Comparison of ENCODE assay signal across 24 mouse cellular contexts in the genomic region with DNA sequence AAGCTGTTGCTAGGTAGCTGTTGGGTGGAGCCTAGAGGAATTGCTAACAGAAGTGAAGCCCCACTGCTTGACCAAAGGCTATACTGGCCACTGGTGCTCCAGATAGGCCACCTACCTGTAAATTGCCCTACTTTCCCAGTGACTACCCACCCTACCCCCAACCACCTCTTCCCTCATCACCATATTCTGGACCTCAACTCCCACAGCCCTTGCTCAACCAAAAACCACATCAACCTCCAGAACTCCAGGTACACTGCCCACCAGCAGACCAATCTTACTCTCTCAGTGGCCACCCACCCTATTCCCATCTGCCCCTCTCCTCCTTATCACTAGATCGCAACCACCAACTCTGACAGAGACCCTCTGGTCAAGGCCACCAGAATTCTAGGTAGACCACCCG.
DNase-seq lines count a peak whose midpoint lies in the region; ATAC-seq and TF ChIP-seq lines count a peak whose summit lies in the region.
"Had no signal": no experiment of that assay in that cellular context is flagged by ENCODE, and none has a peak within 500 bp of the region (broad histone marks: within the 10 kb centered on the region; RNA-seq: fewer than 3 reads in every experiment).

No protein-coding gene starts in this region.

- no peaks in the 10 kb centered on the region for H3K4me1 ChIP-seq in heart, adult 2 months (ENCODE audit: control insufficient read depth, insufficient read depth, low read length)
- no peaks in the 10 kb centered on the region for H3K4me1 ChIP-seq in heart, embryonic 12.5 days (replicated peaks)
- H3K4me1 ChIP-seq: embryonic facial prominence, embryonic 12.5 days; forebrain, embryonic 13.5 days had no signal

- peak; percentile 71 for DNase-seq in heart, adult 11 months
- DNase-seq in heart, adult 2 months: no peak
- no peak for DNase-seq in heart, adult 9 months (ENCODE audit: low spot score in 2 of 2)
- peak; percentile 20 for DNase-seq in testis, postnatal 10 days (ENCODE audit: low spot score)
- DNase-seq in testis, postnatal 14 days (ENCODE audit: low spot score): no peak
- DNase-seq: adrenal gland, adult 8-10 months; adrenal gland, postnatal 14 days; adrenal gland, postnatal 36 days; B cell, adult 2 months; cerebellum, adult 11-12 months; cerebellum, adult 2 months; cerebellum, adult 9-10 months; cerebellum, postnatal 10 days; cerebellum, postnatal 25 days had no signal

- H3K36me3 ChIP-seq in heart, adult 2 months (ENCODE audit: control insufficient read depth, insufficient read depth, low read length): no peaks in the 10 kb centered on the region
- no peaks in the 10 kb centered on the region for H3K36me3 ChIP-seq in heart, embryonic 12.5 days
- H3K36me3 ChIP-seq: embryonic facial prominence, embryonic 10.5 days; embryonic facial prominence, embryonic 12.5 days; forebrain, embryonic 15.5 days; G1E had no signal

- ATAC-seq in heart, embryonic 12.5 days (ENCODE audit: insufficient number of reproducible peaks, low FRiP score): 0 out of 2 replicates have a peak, but pooled peaks have one; percentile 15
- ATAC-seq: activated CD4-positive, CD25-positive, alpha-beta regulatory T cell, adult 4 months; CD4-positive, CD25-positive, alpha-beta regulatory T cell, adult 4 months; forebrain, embryonic 13.5 days; forebrain, embryonic 15.5 days; Patski had no signal

- H3K79me2 ChIP-seq in heart, adult 2 months (replicated peaks; ENCODE audit: control insufficient read depth, insufficient read depth, low read length): no peaks in the 10 kb centered on the region

- H3K9ac ChIP-seq in heart, adult 2 months (ENCODE audit: low read depth, low read length): no peak overlapping the region
- H3K9ac ChIP-seq in heart, embryonic 12.5 days: no peak overlapping the region
- H3K9ac ChIP-seq: embryonic facial prominence, embryonic 12.5 days; forebrain, embryonic 13.5 days; forebrain, embryonic 15.5 days had no signal

- peaks cover 6% of the 10 kb centered on the region for H3K9me3 ChIP-seq in heart, embryonic 12.5 days (replicated peaks)
- H3K9me3 ChIP-seq: embryonic facial prominence, embryonic 10.5 days; embryonic facial prominence, embryonic 12.5 days had no signal

- no peak for TF ChIP-seq POLR2A in heart, adult 2 months (IDR thresholded peaks at IDR 0.05; ENCODE audit: insufficient read depth, low read depth, low read length)

- H3K4me3 ChIP-seq in heart, adult 2 months: no peak overlapping the region
- H3K4me3 ChIP-seq in heart, embryonic 12.5 days: no peak overlapping the region
- H3K4me3 ChIP-seq: embryonic facial prominence, embryonic 10.5 days; embryonic facial prominence, embryonic 12.5 days; forebrain, embryonic 13.5 days; forebrain, embryonic 15.5 days had no signal

- no peak for TF ChIP-seq EP300 in heart, adult 2 months (IDR thresholded peaks at IDR 0.05; ENCODE audit: insufficient read depth, low read depth, low read length)

- intact Hi-C loops in heart, adult 2 months (cut with DNase I): no loop called here

- H3K27ac ChIP-seq in heart, adult 2 months: no peak overlapping the region
- no peak overlapping the region for H3K27ac ChIP-seq in heart, embryonic 12.5 days (ENCODE audit: poor library complexity, severe bottlenecking)
- H3K27ac ChIP-seq: embryonic facial prominence, embryonic 10.5 days; embryonic facial prominence, embryonic 12.5 days; forebrain, embryonic 13.5 days; forebrain, embryonic 15.5 days had no signal

- no peak overlapping the region for H3K4me2 ChIP-seq in heart, embryonic 12.5 days
- H3K4me2 ChIP-seq: embryonic facial prominence, embryonic 12.5 days; forebrain, embryonic 13.5 days; forebrain, embryonic 15.5 days had no signal

- no peak for TF ChIP-seq CTCF in heart, adult 2 months (IDR thresholded peaks at IDR 0.05)

- WGBS in heart, adult 2 months: 82% methylated on average over 2 of the region's 2 CpGs
- 80% methylated on average over 2 of the region's 2 CpGs for WGBS in heart, embryonic 12.5 days

- H3K27me3 ChIP-seq in heart, adult 2 months (ENCODE audit: control insufficient read depth, insufficient read depth, low read length): no peaks in the 10 kb centered on the region
- H3K27me3 ChIP-seq in heart, embryonic 12.5 days (replicated peaks): no peaks in the 10 kb centered on the region
- H3K27me3 ChIP-seq: CH12.LX; embryonic facial prominence, embryonic 12.5 days; forebrain, embryonic 13.5 days; forebrain, embryonic 15.5 days had no signal

Comparison
In these comparisons a context has a peak if more than half of its experiments do, and no peak if none do; other contexts are left out.
1. DNase-seq: peak in heart, adult 11 months (single experiment) and testis, postnatal 10 days (single experiment); none in heart, adult 2 months (0 of 2), heart, adult 9 months (0 of 2) and testis, postnatal 14 days (single experiment).